Comparison of ENCODE assay signal across 8 mouse cellular contexts in the genomic region with DNA sequence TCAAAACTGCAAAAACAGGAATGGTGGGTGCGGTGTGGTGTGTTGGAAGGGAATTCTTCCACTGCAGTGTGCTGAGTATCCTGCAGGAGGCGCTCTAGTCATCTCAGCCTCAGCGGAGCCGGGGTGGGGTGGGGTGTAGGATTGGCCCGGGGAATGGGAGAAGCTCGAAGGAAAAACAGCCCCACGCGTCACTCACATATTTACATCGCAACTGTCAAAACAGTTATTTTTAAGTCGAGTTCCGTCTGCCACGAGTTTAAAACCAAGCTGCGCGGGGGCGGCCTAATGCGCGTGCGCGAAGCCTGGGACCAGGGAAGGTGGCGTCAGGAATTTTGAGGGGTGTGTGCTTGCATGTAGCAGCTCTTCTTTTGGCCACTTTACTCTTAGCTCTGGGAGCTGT. TPM values are rescaled to one million over a fixed set of nuclear protein-coding genes. Genes with fewer than 3 reads are reported as not detected.
DNase-seq lines count a peak whose midpoint lies in the region; ATAC-seq and TF ChIP-seq lines count a peak whose summit lies in the region.

No protein-coding gene starts in this region.

- no peak overlapping the region for H3K9ac ChIP-seq in forebrain, embryonic 16.5 days (replicated peaks; ENCODE audit: low read depth, low read length)

- peak; percentile 72 for ATAC-seq in forebrain, embryonic 16.5 days
- no peak for ATAC-seq in inflammation-experienced regulatory T-cells, adult 6 months

- TF ChIP-seq CTCF in olfactory bulb, adult 2 months (IDR thresholded peaks at IDR 0.05; ENCODE audit: insufficient read depth, low read depth, low read length): peak; percentile 86

- H3K27ac ChIP-seq in forebrain, embryonic 16.5 days (ENCODE audit: low read length): no peak overlapping the region
- H3K27ac ChIP-seq in hindbrain, embryonic 10.5 days: peak overlapping the region; percentile 72; the same call in 1 of the 2 replicates
- no peak overlapping the region for H3K27ac ChIP-seq in olfactory bulb, adult 2 months (ENCODE audit: insufficient read depth, low read depth, low read length)

- no peaks in the 10 kb centered on the region for H3K27me3 ChIP-seq in forebrain, embryonic 16.5 days (replicated peaks; ENCODE audit: control insufficient read depth, insufficient read depth, low read length)
- peaks cover 26% of the 10 kb centered on the region; the same call in 1 of the 2 replicates for H3K27me3 ChIP-seq in hindbrain, embryonic 10.5 days (ENCODE audit: insufficient read depth, poor library complexity, severe bottlenecking)

- peak; percentile 49 for DNase-seq in Muller cell, postnatal 12 days (ENCODE audit: inconsistent ontology term)
- DNase-seq in c-Kit-positive CD71-positive TER-119-negative erythroid progenitor cells, embryonic 14.5 days (ENCODE audit: low read depth): peak; percentile 17
- peak; percentile 72 for DNase-seq in hindbrain, embryonic 10.5 days (ENCODE audit: low spot score)
- peak; percentile 85 for DNase-seq in layer of hippocampus, adult 9-10 months (ENCODE audit: low spot score)
- peak; percentile 58 to 64 for DNase-seq in lung, adult 18-20 months

- no peaks in the 10 kb centered on the region for H3K36me3 ChIP-seq in forebrain, embryonic 16.5 days (ENCODE audit: control insufficient read depth, insufficient read depth)
- H3K36me3 ChIP-seq in hindbrain, embryonic 10.5 days: no peaks in the 10 kb centered on the region

- peak overlapping the region; percentile 20 for H3K4me3 ChIP-seq in forebrain, embryonic 16.5 days (replicated peaks; ENCODE audit: low read length)
- H3K4me3 ChIP-seq in hindbrain, embryonic 10.5 days: peak overlapping the region; percentile 46
- peak overlapping the region; percentile 34 for H3K4me3 ChIP-seq in olfactory bulb, adult 2 months (ENCODE audit: insufficient read depth, low read depth, low read length)

- H3K9me3 ChIP-seq in forebrain, embryonic 16.5 days (ENCODE audit: control insufficient read depth, low read length): no peaks in the 10 kb centered on the region
- no peaks in the 10 kb centered on the region for H3K9me3 ChIP-seq in hindbrain, embryonic 10.5 days

- WGBS in forebrain, embryonic 16.5 days: 3% methylated on average over 20 of the region's 20 CpGs
- 6% methylated on average over 20 of the region's 20 CpGs for WGBS in hindbrain, embryonic 10.5 days
- 5% methylated on average over 20 of the region's 20 CpGs for WGBS in olfactory bulb, adult 2 months

- H3K4me2 ChIP-seq in forebrain, embryonic 16.5 days (ENCODE audit: low read length): peak overlapping the region; percentile 29

- TF ChIP-seq POLR2A in olfactory bulb, adult 2 months (IDR thresholded peaks at IDR 0.05; ENCODE audit: insufficient read depth, low read depth, low read length): no peak

- peaks cover 51% of the 10 kb centered on the region for H3K4me1 ChIP-seq in forebrain, embryonic 16.5 days (replicated peaks; ENCODE audit: control insufficient read depth, insufficient read depth, low read length)
- peaks cover 54% of the 10 kb centered on the region for H3K4me1 ChIP-seq in hindbrain, embryonic 10.5 days (replicated peaks)
- H3K4me1 ChIP-seq in olfactory bulb, adult 2 months (ENCODE audit: control insufficient read depth, insufficient read depth, low read length): peaks cover 38% of the 10 kb centered on the region

RNA-seq across cellular contexts. Expression of a gene that starts 17.3 kb away (rescaled TPM):
- polyA plus RNA-seq in forebrain, embryonic 16.5 days (2015; fragmentation: Nextera tagmentation; extraction: Ambion mirVana): 0.86 TPM in 1 of 2 replicates, not detected in the other
- polyA plus RNA-seq in hindbrain, embryonic 10.5 days (2016; fragmentation: Nextera tagmentation; extraction: Ambion mirVana): 0.24 and 0.31 TPM in 2 replicates
- not detected in 2 replicates for polyA plus RNA-seq in olfactory bulb, adult 2 months (2012; ENCODE audit: insufficient read depth, insufficient read length, low replicate concordance, missing spikeins)
- polyA plus RNA-seq in inflammation-experienced regulatory T-cells, adult 6 months (2017; shearing (Covaris generic)): not detected

RNA-seq across cellular contexts. Expression of a gene that starts 21.0 kb away (rescaled TPM):
- 2.5 and 3.3 TPM in 2 replicates for polyA plus RNA-seq in forebrain, embryonic 16.5 days (2015; fragmentation: Nextera tagmentation; extraction: Ambion mirVana)
- 1.6 and 2.8 TPM in 2 replicates for polyA plus RNA-seq in hindbrain, embryonic 10.5 days (2016; fragmentation: Nextera tagmentation; extraction: Ambion mirVana)
- not detected in 2 replicates for polyA plus RNA-seq in olfactory bulb, adult 2 months (2012; ENCODE audit: insufficient read depth, insufficient read length, low replicate concordance, missing spikeins)
- not detected for polyA plus RNA-seq in inflammation-experienced regulatory T-cells, adult 6 months (2017; shearing (Covaris generic))

RNA-seq across cellular contexts. Expression of a gene that starts 21.0 kb away (rescaled TPM):
- 14.9 and 18.4 TPM in 2 replicates for polyA plus RNA-seq in forebrain, embryonic 16.5 days (2015; fragmentation: Nextera tagmentation; extraction: Ambion mirVana)
- polyA plus RNA-seq in hindbrain, embryonic 10.5 days (2016; fragmentation: Nextera tagmentation; extraction: Ambion mirVana): 2.6 and 7.7 TPM in 2 replicates
- not detected in 2 replicates for polyA plus RNA-seq in olfactory bulb, adult 2 months (2012; ENCODE audit: insufficient read depth, insufficient read length, low replicate concordance, missing spikeins)
- not detected for polyA plus RNA-seq in inflammation-experienced regulatory T-cells, adult 6 months (2017; shearing (Covaris generic))

Comparison
In these comparisons a context has a peak if more than half of its experiments do, and no peak if none do; other contexts are left out.
1. DNase-seq: peak in every context shown above with its lines; median percentile 85 in layer of hippocampus, adult 9-10 months; 72 in hindbrain, embryonic 10.5 days; 61 in lung, adult 18-20 months; 49 in Muller cell, postnatal 12 days; 17 in c-Kit-positive CD71-positive TER-119-negative erythroid progenitor cells, embryonic 14.5 days.